ENCODE assay signal across 36 mouse cellular contexts in the genomic region with DNA sequence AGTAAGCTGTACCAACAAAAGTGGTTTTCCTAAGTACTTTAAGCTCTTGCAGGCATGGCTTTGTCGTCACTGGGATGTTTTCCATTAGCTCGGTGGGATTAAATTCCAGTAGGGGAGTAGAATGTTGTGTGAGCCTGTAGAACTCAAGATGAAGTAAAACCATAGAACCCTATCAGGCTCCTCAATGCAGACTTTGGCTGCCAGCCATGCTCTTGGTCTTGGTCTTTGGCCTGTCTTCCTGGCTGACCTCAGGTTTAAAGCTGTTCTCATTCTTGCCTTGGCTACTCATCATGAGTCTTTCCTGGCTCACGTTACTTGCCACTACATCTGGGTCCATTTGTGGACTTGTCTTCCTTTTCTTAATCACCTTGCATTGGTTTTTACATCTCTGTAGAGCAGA. TPM values are rescaled to one million over a fixed set of nuclear protein-coding genes. Genes with fewer than 3 reads are reported as not detected.
DNase-seq lines count a peak whose midpoint lies in the region; ATAC-seq lines count a peak whose summit lies in the region.
"Had no signal": no experiment of that assay in that cellular context is flagged by ENCODE, and none has a peak within 500 bp of the region (broad histone marks: within the 10 kb centered on the region; RNA-seq: fewer than 3 reads in every experiment).

No protein-coding gene starts in this region.

- ATAC-seq in kidney, embryonic 15.5 days (replicated peaks; ENCODE audit: low FRiP score), result no peak
- ATAC-seq in embryonic facial prominence, embryonic 12.5 days (ENCODE audit: insufficient number of reproducible peaks, insufficient read depth, low FRiP score, low TSS enrichment), result no peak
- ATAC-seq: forebrain, embryonic 15.5 days; intestine, postnatal 0 days; liver, embryonic 12.5 days; liver, postnatal 0 days; midbrain, embryonic 16.5 days had no signal

- no peaks in the 10 kb centered on the region for H3K36me3 ChIP-seq in kidney, embryonic 15.5 days
- H3K36me3 ChIP-seq in embryonic facial prominence, embryonic 12.5 days, result no peaks in the 10 kb centered on the region
- H3K36me3 ChIP-seq: forebrain, embryonic 15.5 days; heart, embryonic 10.5 days; heart, embryonic 15.5 days; limb, embryonic 13.5 days; liver, embryonic 12.5 days had no signal

- peak; percentile 80 for DNase-seq in kidney, adult 11 months
- DNase-seq in 416B (ENCODE audit: low read depth), result peak; percentile 36
- DNase-seq in kidney, postnatal 10 days, result peak; percentile 58
- DNase-seq in spleen, adult 18-20 months, result no peak
- DNase-seq in urinary bladder, adult 18-20 months (ENCODE audit: low spot score in 2 of 2), result no peak
- DNase-seq in frontal cortex, postnatal 36 days (ENCODE audit: low spot score in 2 of 2), result no peak
- DNase-seq: adrenal gland, postnatal 14 days; cerebellum, adult 11-12 months; cerebellum, adult 9-11 months; embryo, embryonic 11 days; gastrocnemius, postnatal 14 days; heart, postnatal 4 days; liver, postnatal 0 days; lung, postnatal 36 days; right cerebral cortex, postnatal 25 days; thymus, adult 18-20 months; thymus, postnatal 25 days had no signal

- no peaks in the 10 kb centered on the region for H3K27me3 ChIP-seq in kidney, embryonic 15.5 days
- no peaks in the 10 kb centered on the region for H3K27me3 ChIP-seq in embryonic facial prominence, embryonic 12.5 days
- H3K27me3 ChIP-seq: CH12.LX; forebrain, embryonic 15.5 days; heart, embryonic 15.5 days; limb, embryonic 13.5 days; liver, embryonic 12.5 days had no signal

- H3K9me3 ChIP-seq in kidney, embryonic 15.5 days (replicated peaks), result no peaks in the 10 kb centered on the region
- no peaks in the 10 kb centered on the region for H3K9me3 ChIP-seq in embryonic facial prominence, embryonic 12.5 days
- H3K9me3 ChIP-seq: forebrain, embryonic 15.5 days; heart, embryonic 10.5 days; heart, embryonic 15.5 days; limb, embryonic 13.5 days; liver, embryonic 12.5 days had no signal

- no peak overlapping the region for H3K4me3 ChIP-seq in kidney, embryonic 15.5 days (replicated peaks)
- H3K4me3 ChIP-seq in embryonic facial prominence, embryonic 12.5 days, result no peak overlapping the region
- H3K4me3 ChIP-seq: forebrain, embryonic 15.5 days; heart, embryonic 10.5 days; heart, embryonic 15.5 days; left cerebral cortex, adult 2 months; limb, embryonic 13.5 days; liver, embryonic 12.5 days had no signal

- peaks cover 2% of the 10 kb centered on the region; the same call in 1 of the 2 replicates for H3K4me1 ChIP-seq in kidney, embryonic 15.5 days
- no peaks in the 10 kb centered on the region; the same call in 1 of the 2 replicates for H3K4me1 ChIP-seq in embryonic facial prominence, embryonic 12.5 days
- H3K4me1 ChIP-seq: forebrain, embryonic 15.5 days; limb, embryonic 13.5 days had no signal

- no peak overlapping the region for H3K4me2 ChIP-seq in kidney, embryonic 15.5 days
- H3K4me2 ChIP-seq in embryonic facial prominence, embryonic 12.5 days (replicated peaks), result no peak overlapping the region
- H3K4me2 ChIP-seq: forebrain, embryonic 15.5 days; heart, embryonic 15.5 days; hindbrain, embryonic 14.5 days; limb, embryonic 13.5 days; liver, embryonic 12.5 days; midbrain, embryonic 11.5 days had no signal

- no peak overlapping the region for H3K9ac ChIP-seq in kidney, embryonic 15.5 days
- H3K9ac ChIP-seq in embryonic facial prominence, embryonic 12.5 days, result no peak overlapping the region
- H3K9ac ChIP-seq: forebrain, embryonic 15.5 days; heart, embryonic 15.5 days; hindbrain, embryonic 14.5 days; limb, embryonic 13.5 days; liver, embryonic 12.5 days; liver, postnatal 0 days had no signal

- H3K27ac ChIP-seq in kidney, embryonic 15.5 days, result no peak overlapping the region
- 0 out of 2 replicates have a peak overlapping the region, but pooled peaks have one; percentile 17 for H3K27ac ChIP-seq in embryonic facial prominence, embryonic 12.5 days
- H3K27ac ChIP-seq: forebrain, embryonic 15.5 days; heart, embryonic 10.5 days; heart, embryonic 15.5 days; hindbrain, embryonic 14.5 days; left cerebral cortex, adult 2 months; limb, embryonic 13.5 days; liver, embryonic 12.5 days; stomach, postnatal 0 days had no signal

- 75% methylated on average over 3 of the region's 3 CpGs for WGBS in kidney, embryonic 15.5 days
- 60% methylated on average over 3 of the region's 3 CpGs for WGBS in embryonic facial prominence, embryonic 12.5 days

RNA-seq across cellular contexts. Expression of gene Ttc41, which starts 6.5 kb away (rescaled TPM):
- polyA plus RNA-seq in kidney, embryonic 15.5 days (2015; fragmentation: Nextera tagmentation; extraction: Ambion mirVana), result 1.4 and 1.6 TPM in 2 replicates
- 1.8 and 2.3 TPM in 2 replicates for polyA plus RNA-seq in embryonic facial prominence, embryonic 12.5 days (2016; fragmentation: Nextera tagmentation; extraction: Ambion mirVana)

RNA-seq across cellular contexts. Expression of gene Hsp90b1, which starts 6.8 kb away (rescaled TPM):
- polyA plus RNA-seq in kidney, embryonic 15.5 days (2015; fragmentation: Nextera tagmentation; extraction: Ambion mirVana), result 733 and 775 TPM in 2 replicates
- 615 and 661 TPM in 2 replicates for polyA plus RNA-seq in embryonic facial prominence, embryonic 12.5 days (2016; fragmentation: Nextera tagmentation; extraction: Ambion mirVana)

RNA-seq across cellular contexts. Expression of gene Gm49358, which starts 51.6 kb away (rescaled TPM):
- polyA plus RNA-seq in kidney, embryonic 15.5 days (2015; fragmentation: Nextera tagmentation; extraction: Ambion mirVana), result not detected in 2 replicates
- not detected in 2 replicates for polyA plus RNA-seq in embryonic facial prominence, embryonic 12.5 days (2016; fragmentation: Nextera tagmentation; extraction: Ambion mirVana)
- polyA plus RNA-seq: C2C12; forebrain, embryonic 15.5 days; frontal cortex, adult 2 months; heart, embryonic 10.5 days; heart, embryonic 15.5 days; intestine, postnatal 0 days; liver, embryonic 12.5 days; liver, postnatal 0 days; lung, embryonic 16.5 days; midbrain, embryonic 11.5 days; midbrain, embryonic 16.5 days; neural tube, embryonic 11.5 days; spleen, adult 2 months; stomach, postnatal 0 days had no signal

Comparison
In these comparisons a context has a peak if more than half of its experiments do, and no peak if none do; other contexts are left out.
1. DNase-seq: peak in kidney, adult 11 months (single experiment), 416B (single experiment) and kidney, postnatal 10 days (single experiment); none in spleen, adult 18-20 months (0 of 2), urinary bladder, adult 18-20 months (0 of 2) and frontal cortex, postnatal 36 days (0 of 2).